Mouse (Mus musculus) MEL (cell line): ENCODE measurements around the gene Uhrf2. TPM values are rescaled to one million over a fixed set of nuclear protein-coding genes. Genes with fewer than 3 reads are reported as not detected.

Experiments used
- DNase-seq: peaks from one replicate; pipeline ENCODE4 v3.0.0; 2011; ENCODE audit warnings: low read depth, low spot score
- H3K27ac ChIP-seq: 2 replicates; pipeline ENCODE4 v1.5.1; 2012; ENCODE audit warnings: low read depth, mild to moderate bottlenecking, control low read depth, low read length, moderate library complexity; ENCODE audit not compliant: control insufficient read depth
- H3K27me3 ChIP-seq, 2 experiments: fragments of 150-350 bp in 1 of 2; sonication (generic) in 1 of 2; 2 replicates each; pipeline ENCODE4 v1.6.1; 2012; ENCODE audit warnings: low read length in 2 of 2, mild to moderate bottlenecking in 2 of 2, improper control_type of control experiment in 1 of 2, moderate library complexity in 1 of 2; ENCODE audit not compliant: insufficient read depth in 2 of 2, control insufficient read depth in 1 of 2
- H3K36me3 ChIP-seq, 2 experiments: 2 replicates each; pipeline ENCODE4 v1.6.1; 2012 to 2014; ENCODE audit warnings: low read length in 2 of 2, improper control_type of control experiment in 1 of 2, inconsistent platforms in 1 of 2, mild to moderate bottlenecking in 1 of 2; ENCODE audit not compliant: insufficient read depth in 2 of 2, control insufficient read depth in 1 of 2
- H3K4me1 ChIP-seq, 2 experiments: fragments of 150-350 bp in 1 of 2; sonication (generic) in 1 of 2; 2 replicates each; pipeline ENCODE4 v1.6.1; 2012; ENCODE audit warnings: low read length in 2 of 2, improper control_type of control experiment in 1 of 2, mild to moderate bottlenecking in 1 of 2; ENCODE audit not compliant: insufficient read depth in 2 of 2, control insufficient read depth in 1 of 2
- H3K4me3 ChIP-seq, 2 experiments: fragments of 150-350 bp in 1 of 2; sonication (generic) in 1 of 2; 2 replicates each; pipeline ENCODE4 v1.5.1; 2012; ENCODE audit warnings: low read depth in 2 of 2, low read length in 2 of 2, mild to moderate bottlenecking in 2 of 2, moderate library complexity in 2 of 2, control low read depth in 1 of 2, improper control_type of control experiment in 1 of 2; ENCODE audit not compliant: control insufficient read depth in 1 of 2, insufficient read depth in 1 of 2
- H3K79me2 ChIP-seq: 2 replicates; pipeline ENCODE4 v1.6.1; 2012; ENCODE audit warnings: mild to moderate bottlenecking, low read length, moderate library complexity; ENCODE audit not compliant: control insufficient read depth, poor library complexity, insufficient read depth
- H3K9ac ChIP-seq: 2 replicates; pipeline ENCODE4 v1.6.1; 2012; ENCODE audit warnings: low read depth, mild to moderate bottlenecking, control low read depth, low read length, moderate library complexity; ENCODE audit not compliant: control insufficient read depth, poor library complexity, severe bottlenecking
- H3K9me3 ChIP-seq: fragments of 150-350 bp; sonication (generic); replicated peaks from 2 replicates; pipeline ENCODE4 v1.6.1; 2012; ENCODE audit warnings: mild to moderate bottlenecking, low read length, improper control_type of control experiment, moderate library complexity; ENCODE audit not compliant: insufficient read depth
- CHD1 ChIP-seq: IDR thresholded peaks from 2 replicates; pipeline ENCODE4 v1.6.1; 2012; ENCODE audit warnings: low read depth, mild to moderate bottlenecking, inconsistent platforms, low read length, improper control_type of control experiment
- CHD2 ChIP-seq: IDR thresholded peaks from 2 replicates; pipeline ENCODE4 v1.6.1; 2011; ENCODE audit warnings: low read length, improper control_type of control experiment
- CTCF ChIP-seq, 3 experiments: IDR thresholded peaks in 2 of 3; conservative IDR thresholded peaks in 1 of 3; 2 replicates each; pipeline ENCODE4 v1.5.1; 2011 to 2012; ENCODE audit warnings: low read length in 3 of 3, low read depth in 2 of 3, mild to moderate bottlenecking in 2 of 3, improper control_type of control experiment in 1 of 3, inconsistent platforms in 1 of 3, mixed read lengths in 1 of 3, moderate library complexity in 1 of 3; ENCODE audit not compliant: control insufficient read depth in 1 of 3, insufficient read depth in 1 of 3, poor library complexity in 1 of 3, severe bottlenecking in 1 of 3
- EP300 ChIP-seq, 2 experiments: IDR thresholded peaks; 2 replicates each; pipeline ENCODE4 v1.6.1; 2011; ENCODE audit warnings: improper control_type of control experiment in 2 of 2, low read length in 2 of 2, low read depth in 1 of 2, mild to moderate bottlenecking in 1 of 2
- HCFC1 ChIP-seq: IDR thresholded peaks from 2 replicates; pipeline ENCODE4 v1.6.1; 2012; ENCODE audit warnings: low read depth, mild to moderate bottlenecking, inconsistent platforms, low read length, improper control_type of control experiment, moderate library complexity
- JUND ChIP-seq: IDR thresholded peaks from 2 replicates; pipeline ENCODE4 v1.6.1; 2011; ENCODE audit warnings: low read depth, mild to moderate bottlenecking, improper control_type of control experiment, low read length
- MAX ChIP-seq: IDR thresholded peaks from 2 replicates; pipeline ENCODE4 v1.6.1; 2011; ENCODE audit warnings: low read length, improper control_type of control experiment
- MAZ ChIP-seq: IDR thresholded peaks from 2 replicates; pipeline ENCODE4 v1.6.1; 2012; ENCODE audit warnings: low read depth, mild to moderate bottlenecking, inconsistent platforms, low read length, improper control_type of control experiment
- MYB ChIP-seq: IDR thresholded peaks from 2 replicates; pipeline ENCODE4 v1.6.1; 2011; ENCODE audit warnings: mild to moderate bottlenecking, low read depth, low read length, improper control_type of control experiment
- NELFE ChIP-seq: IDR thresholded peaks from 2 replicates; pipeline ENCODE4 v1.6.1; 2011; ENCODE audit warnings: low read depth, low read length, improper control_type of control experiment
- POLR2AphosphoS2 ChIP-seq: IDR thresholded peaks from 2 replicates; pipeline ENCODE4 v1.6.1; 2011; ENCODE audit warnings: low read length, improper control_type of control experiment
- RCOR1 ChIP-seq: IDR thresholded peaks from 2 replicates; pipeline ENCODE4 v1.6.1; 2012; ENCODE audit warnings: low read depth, mild to moderate bottlenecking, inconsistent platforms, low read length, improper control_type of control experiment
- SIN3A ChIP-seq: IDR thresholded peaks from 2 replicates; pipeline ENCODE4 v1.6.1; 2012; ENCODE audit warnings: low read length, improper control_type of control experiment, inconsistent platforms
- SMC3 ChIP-seq: IDR thresholded peaks from 2 replicates; pipeline ENCODE4 v1.6.1; 2011; ENCODE audit warnings: low read depth, low read length, improper control_type of control experiment
- TAL1 ChIP-seq: IDR thresholded peaks from 2 replicates; pipeline ENCODE4 v1.6.1; 2012; ENCODE audit warnings: mild to moderate bottlenecking, inconsistent platforms, low read length, moderate library complexity, mixed read lengths
- TBP ChIP-seq: IDR thresholded peaks from 2 replicates; pipeline ENCODE4 v1.8.0; 2011; ENCODE audit warnings: low read depth, low read length, improper control_type of control experiment
- TCF12 ChIP-seq: IDR thresholded peaks from 2 replicates; pipeline ENCODE4 v1.6.1; 2014; ENCODE audit warnings: low read depth, mild to moderate bottlenecking, inconsistent platforms, low read length, improper control_type of control experiment, moderate library complexity
- UBTF ChIP-seq: IDR thresholded peaks from 2 replicates; pipeline ENCODE4 v1.6.1; 2012; ENCODE audit warnings: low read depth, mild to moderate bottlenecking, inconsistent platforms, low read length, improper control_type of control experiment, moderate library complexity, borderline replicate concordance; ENCODE audit not compliant: insufficient read depth
- USF2 ChIP-seq, 2 experiments: IDR thresholded peaks; 2 replicates each; pipeline ENCODE4 v1.6.1; 2011 to 2012; ENCODE audit warnings: improper control_type of control experiment in 2 of 2, low read length in 2 of 2, borderline replicate concordance in 1 of 2, inconsistent platforms in 1 of 2, low read depth in 1 of 2, mild to moderate bottlenecking in 1 of 2; ENCODE audit not compliant: insufficient read depth in 1 of 2
- ZC3H11A ChIP-seq: IDR thresholded peaks from 2 replicates; pipeline ENCODE4 v1.6.1; 2012; ENCODE audit warnings: low read depth, mild to moderate bottlenecking, inconsistent platforms, low read length, improper control_type of control experiment
- ZKSCAN1 ChIP-seq: IDR thresholded peaks from 2 replicates; pipeline ENCODE4 v1.6.1; 2012; ENCODE audit warnings: low read depth, mild to moderate bottlenecking, inconsistent platforms, low read length, improper control_type of control experiment, moderate library complexity
- polyA plus RNA-seq, 2 experiments: library from polyadenylated mRNA; stranded (reverse) in 1 of 2; unstranded in 1 of 2; fragments of >175 nt in 1 of 2; fragments of >200 nt in 1 of 2; gene quantifications; 2 replicates each; pipeline versions ENCODE4 v1.2.1 to v1.2.4; 2012; ENCODE audit warnings: low replicate concordance in 2 of 2, low read depth in 1 of 2; ENCODE audit not compliant: insufficient read length in 2 of 2, insufficient read depth in 1 of 2, missing spikeins in 1 of 2
- total RNA-seq: library from RNA; depleted of rRNA; stranded (reverse); fragments of 300-350 nt; gene quantifications from 2 replicates; pipeline ENCODE4 v1.2.3, GENCODE M21; 2012

The Uhrf2 gene
- total and polyA plus RNA-seq, 3 experiments, result 18.0 to 19.0 TPM; not detected in 1

GRCm38 (mm10) chr19:30065797-30066196 is 35.5 kb downstream of the Uhrf2 start:
- Histone ChIP-seq H3K79me2 (peaks cover 7% of the 10 kb centered on the region), H3K9ac (no peak overlapping the region), H3K9me3 (no peaks in the 10 kb centered on the region), H3K4me1 (no peaks in the 10 kb centered on the region), H3K4me3 (no peak overlapping the region), H3K36me3 (peaks cover 3 to 4% of the 10 kb centered on the region in 2 experiments; a peak in 3 of 4 replicates), H3K27ac (no peak overlapping the region), H3K27me3 (no peaks in the 10 kb centered on the region)
- TF ChIP-seq RCOR1, result no peak
- no peak for TF ChIP-seq CTCF (IDR thresholded peaks at IDR 0.05 in 2 of 3, conservative IDR thresholded peaks at IDR 0.05 in 1 of 3; ENCODE audit: control insufficient read depth in 1 of 3, insufficient read depth in 1 of 3, low read depth in 2 of 3, low read length in 3 of 3, poor library complexity in 1 of 3, severe bottlenecking in 1 of 3)
- no peak for TF ChIP-seq CHD2
- TF ChIP-seq USF2 (IDR thresholded peaks at IDR 0.05; ENCODE audit: borderline replicate concordance in 1 of 2, insufficient read depth in 1 of 2, low read depth in 1 of 2, low read length in 2 of 2), result no peak
- TF ChIP-seq TCF12, result no peak
- no peak for TF ChIP-seq MAX
- no peak for TF ChIP-seq MAZ
- no peak for TF ChIP-seq SIN3A
- DNase-seq, result peak; percentile 50

- H3K36me3 ChIP-seq, result peaks cover 0 to 51% of the 10 kb centered on the region in 2 experiments; a peak in 2 of 4 replicates
- no peak overlapping the region for H3K4me3 ChIP-seq
- DNase-seq, result peak; percentile 8
- no peaks in the 10 kb centered on the region for H3K79me2 ChIP-seq
- H3K9ac ChIP-seq, result no peak overlapping the region
- H3K27me3 ChIP-seq, result no peaks in the 10 kb centered on the region
- no peak for TF ChIP-seq CHD2
- no peak for TF ChIP-seq POLR2AphosphoS2
- no peak for TF ChIP-seq MYB
- TF ChIP-seq TAL1, result no peak
- no peak overlapping the region for H3K27ac ChIP-seq
- H3K9me3 ChIP-seq, result no peaks in the 10 kb centered on the region
- H3K4me1 ChIP-seq, result no peaks in the 10 kb centered on the region
Measured at GRCm38 (mm10) chr19:30090163-30090562, 59.9 kb downstream of the Uhrf2 start.

GRCm38 (mm10) chr19:30091644-30092295 is 61.5 kb downstream of the Uhrf2 start:
- DNase-seq, result no peak
- Histone ChIP-seq H3K36me3 (peaks cover 0 to 37% of the 10 kb centered on the region in 2 experiments; a peak in 2 of 4 replicates), H3K4me1 (no peaks in the 10 kb centered on the region)
- TF ChIP-seq EP300 (IDR thresholded peaks at IDR 0.05; ENCODE audit: low read depth in 1 of 2, low read length in 2 of 2) (no peak), HCFC1 (no peak), USF2 (IDR thresholded peaks at IDR 0.05; ENCODE audit: borderline replicate concordance in 1 of 2, insufficient read depth in 1 of 2, low read depth in 1 of 2, low read length in 2 of 2) (no peak), TBP (no peak), JUND (no peak), ZC3H11A (no peak), ZKSCAN1 (no peak), CHD1 (no peak), NELFE (no peak), UBTF (no peak), SMC3 (no peak), CHD2 (no peak), CTCF (IDR thresholded peaks at IDR 0.05 in 2 of 3, conservative IDR thresholded peaks at IDR 0.05 in 1 of 3; ENCODE audit: control insufficient read depth in 1 of 3, insufficient read depth in 1 of 3, low read depth in 2 of 3, low read length in 3 of 3, poor library complexity in 1 of 3, severe bottlenecking in 1 of 3) (no peak)
- TF ChIP-seq, all 39 proteins: peak for 0
- Histone ChIP-seq H3K4me3 (no peak overlapping the region), H3K27me3 (no peaks in the 10 kb centered on the region), H3K27ac (no peak overlapping the region), H3K9ac (no peak overlapping the region), H3K9me3 (no peaks in the 10 kb centered on the region), H3K79me2 (no peaks in the 10 kb centered on the region)
